Mouse (Mus musculus): ENCODE measurements around the gene Mettl8.

DNA sequence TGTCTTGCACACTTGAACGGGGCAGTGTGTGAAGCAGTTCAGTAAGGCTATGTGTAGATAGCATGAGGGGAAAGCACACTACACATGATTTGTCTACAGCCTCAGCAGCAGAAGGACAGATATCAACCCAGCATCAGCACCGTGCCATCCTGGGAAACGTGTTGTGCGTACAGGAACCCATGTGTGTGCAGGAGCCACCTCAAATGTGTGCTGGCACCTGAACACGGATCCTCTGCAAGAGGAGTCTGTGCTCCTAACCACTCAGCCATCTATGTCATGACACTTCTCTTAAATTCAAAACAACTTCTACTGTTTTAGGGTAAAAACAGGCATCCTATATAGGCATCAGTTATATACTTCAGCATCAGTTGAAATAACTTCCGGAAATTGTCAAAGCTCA is 80.6 kb downstream of the Mettl8 start:
- TF ChIP-seq POLR2A (IDR thresholded peaks at IDR 0.05; ENCODE audit: insufficient read depth, low read depth, low read length) = no peak
- no peak for TF ChIP-seq CTCF (IDR thresholded peaks at IDR 0.05; ENCODE audit: insufficient read depth, low read depth, low read length)

Measured in olfactory bulb, adult 2 months (tissue).